Mouse (Mus musculus) CH12.LX (cell line): ENCODE data around the gene Lrrc57. TPM values are rescaled to one million over a fixed set of nuclear protein-coding genes. Genes with fewer than 3 reads are reported as not detected.

ENCODE experiments used
- DNase-seq: peaks from one replicate; pipeline ENCODE4 v3.0.0-alpha.2; 2013; ENCODE audit errors: extremely low read depth
- H3K27ac ChIP-seq: 2 replicates; pipeline ENCODE4 v1.5.1; 2012; ENCODE audit warnings: low read depth, mild to moderate bottlenecking, control low read depth, moderate library complexity; ENCODE audit not compliant: insufficient read depth
- H3K27me3 ChIP-seq: replicated peaks from 2 replicates; pipeline ENCODE3; 2012; ENCODE audit warnings: inconsistent platforms
- H3K36me3 ChIP-seq, 2 experiments: replicated peaks in 1 of 2; 2 replicates each; pipeline versions ENCODE3 to v1.6.1; 2012; ENCODE audit warnings: inconsistent platforms in 1 of 2, low read length in 1 of 2, mild to moderate bottlenecking in 1 of 2, mixed read lengths in 1 of 2, moderate library complexity in 1 of 2; ENCODE audit not compliant: control insufficient read depth in 1 of 2, insufficient read depth in 1 of 2
- H3K4me1 ChIP-seq, 2 experiments: 2 replicates each; pipeline ENCODE4 v1.6.1; 2012; ENCODE audit warnings: inconsistent platforms in 1 of 2, moderate library complexity in 1 of 2; ENCODE audit not compliant: insufficient read depth in 2 of 2, control insufficient read depth in 1 of 2
- H3K4me2 ChIP-seq: 2 replicates; pipeline ENCODE4 v1.6.1; 2012; ENCODE audit warnings: low read depth, mild to moderate bottlenecking, control low read depth; ENCODE audit not compliant: poor library complexity, insufficient read depth, severe bottlenecking
- H3K4me3 ChIP-seq, 3 experiments: fragments of 150-350 bp in 1 of 3; sonication (generic) in 1 of 3; replicated peaks in 1 of 3; 2 replicates each; pipeline versions ENCODE3 to v1.5.1; 2011 to 2012; ENCODE audit warnings: low read depth in 2 of 3, low read length in 2 of 3, mild to moderate bottlenecking in 2 of 3, moderate library complexity in 2 of 3, control low read depth in 1 of 3, improper control_type of control experiment in 1 of 3, inconsistent platforms in 1 of 3, mixed read lengths in 1 of 3; ENCODE audit not compliant: poor library complexity in 1 of 3
- H3K79me2 ChIP-seq: replicated peaks from 2 replicates; pipeline ENCODE4 v1.6.1; 2012; ENCODE audit warnings: mild to moderate bottlenecking, moderate library complexity; ENCODE audit not compliant: control insufficient read depth, poor library complexity, insufficient read depth, severe bottlenecking; ENCODE audit errors: extremely low read depth
- H3K9ac ChIP-seq: 2 replicates; pipeline ENCODE4 v1.6.1; 2012; ENCODE audit warnings: low read depth, mild to moderate bottlenecking, control low read depth, moderate library complexity; ENCODE audit not compliant: insufficient read depth
- H3K9me3 ChIP-seq: replicated peaks from 2 replicates; pipeline ENCODE3; 2012; ENCODE audit warnings: low read length, inconsistent platforms, mixed read lengths
- BHLHE40 ChIP-seq: IDR thresholded peaks from 2 replicates; pipeline ENCODE4 v1.6.1; 2011; ENCODE audit warnings: mild to moderate bottlenecking, low read depth, low read length, improper control_type of control experiment
- CHD2 ChIP-seq: IDR thresholded peaks from 2 replicates; pipeline ENCODE4 v1.6.1; 2011; ENCODE audit warnings: low read length, improper control_type of control experiment
- EP300 ChIP-seq: IDR thresholded peaks from 2 replicates; pipeline ENCODE4 v1.6.1; 2011; ENCODE audit warnings: low read length, improper control_type of control experiment
- ETS1 ChIP-seq: conservative IDR thresholded peaks from 2 replicates; pipeline ENCODE4 v1.6.1; 2012; ENCODE audit warnings: low read depth, mild to moderate bottlenecking, inconsistent platforms, low read length, improper control_type of control experiment, moderate library complexity
- GABPA ChIP-seq: IDR thresholded peaks from 2 replicates; pipeline ENCODE4 v1.6.1; 2012; ENCODE audit warnings: low read depth, low read length, improper control_type of control experiment, inconsistent platforms; ENCODE audit not compliant: insufficient replicate concordance
- JUN ChIP-seq: IDR thresholded peaks from 2 replicates; pipeline ENCODE4 v1.6.1; 2011; ENCODE audit warnings: low read depth, mild to moderate bottlenecking, low read length, improper control_type of control experiment, moderate library complexity; ENCODE audit not compliant: insufficient read depth
- JUND ChIP-seq: conservative IDR thresholded peaks from 2 replicates; pipeline ENCODE4 v1.6.1; 2011; ENCODE audit warnings: low read depth, low read length, improper control_type of control experiment
- KAT2A ChIP-seq: IDR thresholded peaks from 2 replicates; pipeline ENCODE4 v1.6.1; 2012; ENCODE audit warnings: low read length, improper control_type of control experiment, inconsistent platforms; ENCODE audit not compliant: insufficient replicate concordance
- MAFK ChIP-seq: IDR thresholded peaks from 2 replicates; pipeline ENCODE4 v1.6.1; 2011; ENCODE audit warnings: low read length, improper control_type of control experiment; ENCODE audit not compliant: insufficient replicate concordance
- MAX ChIP-seq: IDR thresholded peaks from 2 replicates; pipeline ENCODE4 v1.6.1; 2011; ENCODE audit warnings: low read length, improper control_type of control experiment
- MEF2A ChIP-seq: IDR thresholded peaks from 2 replicates; pipeline ENCODE4 v1.6.1; 2014; ENCODE audit warnings: low read depth, mild to moderate bottlenecking, inconsistent platforms, low read length, improper control_type of control experiment, borderline replicate concordance
- MXI1 ChIP-seq: IDR thresholded peaks from 2 replicates; pipeline ENCODE4 v1.6.1; 2011; ENCODE audit warnings: mild to moderate bottlenecking, low read depth, low read length, improper control_type of control experiment
- MYC ChIP-seq: IDR thresholded peaks from 2 replicates; pipeline ENCODE4 v1.6.1; 2011; ENCODE audit warnings: low read depth, mild to moderate bottlenecking, improper control_type of control experiment, low read length
- NELFE ChIP-seq: IDR thresholded peaks from 2 replicates; pipeline ENCODE4 v1.6.1; 2011; ENCODE audit warnings: low read depth, low read length, improper control_type of control experiment
- NRF1 ChIP-seq: IDR thresholded peaks from 2 replicates; pipeline ENCODE4 v1.6.1; 2014; ENCODE audit warnings: low read depth, mild to moderate bottlenecking, inconsistent platforms, low read length, improper control_type of control experiment, moderate library complexity
- PAX5 ChIP-seq: IDR thresholded peaks from 2 replicates; pipeline ENCODE4 v1.6.1; 2012; ENCODE audit warnings: low read length, inconsistent platforms, mixed read lengths
- POLR2A ChIP-seq: IDR thresholded peaks from 2 replicates; pipeline ENCODE4 v1.6.1; 2011; ENCODE audit warnings: low read depth, mild to moderate bottlenecking, improper control_type of control experiment, low read length
- POLR2AphosphoS2 ChIP-seq: IDR thresholded peaks from 2 replicates; pipeline ENCODE4 v1.6.1; 2011; ENCODE audit warnings: low read depth, low read length, improper control_type of control experiment
- TBP ChIP-seq: conservative IDR thresholded peaks from 2 replicates; pipeline ENCODE4 v1.6.1; 2011; ENCODE audit warnings: low read depth, low read length, improper control_type of control experiment
- TCF12 ChIP-seq: IDR thresholded peaks from 2 replicates; pipeline ENCODE4 v1.6.1; 2014; ENCODE audit warnings: low read depth, mild to moderate bottlenecking, inconsistent platforms, low read length, improper control_type of control experiment
- USF1 ChIP-seq: IDR thresholded peaks from 2 replicates; pipeline ENCODE4 v1.6.1; 2014; ENCODE audit warnings: low read depth, mild to moderate bottlenecking, inconsistent platforms, low read length, improper control_type of control experiment
- ZKSCAN1 ChIP-seq: IDR thresholded peaks from 2 replicates; pipeline ENCODE4 v1.6.1; 2012; ENCODE audit warnings: low read depth, inconsistent platforms, low read length, improper control_type of control experiment, borderline replicate concordance
- dilution Hi-C: fragments of 300-500 bp; cut with MboI; formaldehyde crosslinking; loops from 2 replicates; pipeline ENCODE4 v1.14.3; 2020; ENCODE audit warnings: low sequenced_read_pairs; ENCODE audit not compliant: extremely low pct_unique_long_range_greater_than_20kb, extremely low pct_ligation_motif_present
- in situ Hi-C: fragments of 300-500 bp; cut with MboI; formaldehyde crosslinking; loops from 3 replicates; pipeline ENCODE4 v1.14.3; 2019; ENCODE audit warnings: low sequenced_read_pairs, low pct_ligation_motif_present, low pct_unique_long_range_greater_than_20kb, mixed read lengths
- polyA plus RNA-seq: library from polyadenylated mRNA; unstranded; fragments of >175 nt; gene quantifications from 2 replicates; pipeline ENCODE4 v1.2.1, GENCODE M21; 2012; ENCODE audit warnings: low read depth; ENCODE audit not compliant: insufficient read length
- total RNA-seq, 2 experiments: library from RNA; depleted of rRNA; stranded (reverse); fragments of 300-350 nt in 1 of 2; fragments of >200 nt in 1 of 2; gene quantifications; 2 replicates each; pipeline ENCODE4 v1.2.3; 2012 to 2014

The Lrrc57 gene
- total and polyA plus RNA-seq, 3 experiments: 8.9 to 15.6 (median 10.3) TPM

DNA sequence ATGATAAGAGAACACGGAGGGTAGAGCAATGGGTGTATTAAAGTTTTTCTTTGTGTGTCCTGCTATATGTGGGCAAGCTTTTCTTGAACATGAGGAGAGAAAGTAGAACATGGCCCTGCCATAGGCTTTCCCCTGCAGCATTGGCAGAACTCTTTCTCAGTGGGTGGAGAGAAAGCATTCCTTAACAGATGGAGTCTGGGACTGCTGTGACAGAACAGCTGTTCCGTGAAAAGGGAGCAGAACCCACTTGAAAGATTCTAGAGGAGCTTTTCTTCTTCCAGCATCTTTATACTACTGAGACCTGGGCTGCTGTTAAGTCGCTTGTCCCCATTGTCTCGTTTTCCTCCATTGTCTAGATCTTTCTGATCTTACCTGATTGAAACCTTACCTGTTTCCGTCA is 19.6 kb downstream of the Lrrc57 start:
- TF ChIP-seq MYC (no peak), POLR2A (no peak), POLR2AphosphoS2 (no peak), EP300 (no peak), ETS1 (no peak), USF1 (no peak), MAFK (no peak), JUND (no peak), ZKSCAN1 (no peak), PAX5 (no peak), TBP (no peak), NRF1 (no peak), CHD2 (no peak)
- TF ChIP-seq, all 38 proteins: peak for 0
- Histone ChIP-seq H3K4me2 (no peak overlapping the region), H3K79me2 (no peaks in the 10 kb centered on the region), H3K4me3 (no peak overlapping the region), H3K4me1 (peaks cover 0 to 6% of the 10 kb centered on the region in 2 experiments; a peak in 1 of 4 replicates), H3K27me3 (no peaks in the 10 kb centered on the region), H3K36me3 (peaks cover 14 to 57% of the 10 kb centered on the region in 2 experiments), H3K9ac (no peak overlapping the region), H3K9me3 (no peaks in the 10 kb centered on the region), H3K27ac (no peak overlapping the region)
- dilution Hi-C loops: no loop called here
- in situ Hi-C loops: no loop called here
- DNase-seq: no peak

- H3K27me3 ChIP-seq: no peaks in the 10 kb centered on the region
- no peak overlapping the region for H3K4me2 ChIP-seq
- peaks cover 22% of the 10 kb centered on the region for H3K79me2 ChIP-seq
- no peak overlapping the region; the same call in 1 of the 2 replicates for H3K9ac ChIP-seq
- H3K4me1 ChIP-seq: peaks cover 2 to 60% of the 10 kb centered on the region in 2 experiments; a peak in 3 of 4 replicates
- no peak overlapping the region for H3K27ac ChIP-seq
- DNase-seq: peak; percentile 59
- no peaks in the 10 kb centered on the region for H3K9me3 ChIP-seq
- no peak overlapping the region for H3K4me3 ChIP-seq
- dilution Hi-C loops: no loop called here
- no peak for TF ChIP-seq TCF12
- TF ChIP-seq PAX5: no peak
- TF ChIP-seq GABPA: no peak
- peak; percentile 9; the same call in 1 of the 2 replicates for TF ChIP-seq JUN
- no peak for TF ChIP-seq MEF2A
- no peak for TF ChIP-seq MAX
- TF ChIP-seq BHLHE40: peak; percentile 52
- TF ChIP-seq MYC: no peak
- TF ChIP-seq NELFE: no peak
- 0 out of 2 replicates have a peak, but pooled peaks have one; percentile 15 for TF ChIP-seq ETS1
- no peak for TF ChIP-seq TBP
- TF ChIP-seq EP300: peak; percentile 16; the same call in 1 of the 2 replicates
- TF ChIP-seq ZKSCAN1: no peak
- no peak for TF ChIP-seq KAT2A
- no peak for TF ChIP-seq USF1
- TF ChIP-seq MXI1: no peak
- TF ChIP-seq CHD2: no peak
- in situ Hi-C loops: no loop called here
- H3K36me3 ChIP-seq: peaks cover 0 to 18% of the 10 kb centered on the region in 2 experiments
These were observed 31.0 kb downstream of the Lrrc57 start for GRCm38 (mm10) chr2:120578286-120578685.
